Mouse (Mus musculus) lung, adult 2 months (tissue): ENCODE data around the gene Dffa.
"Not testable (repeated sequence)": the region's sequence is repeated elsewhere in the genome, so short reads cannot be mapped to it uniquely, and the experiment has no call there.

Source experiments
- CTCF ChIP-seq: fragments of 200-500 bp; IDR thresholded peaks from 2 replicates; pipeline ENCODE4 v1.5.1; 2011; ENCODE audit warnings: mild to moderate bottlenecking, low read length, control low read depth; ENCODE audit not compliant: insufficient read depth
- POLR2A ChIP-seq: fragments of 200-500 bp; IDR thresholded peaks from 2 replicates; pipeline ENCODE4 v1.6.1; 2011; ENCODE audit warnings: low read depth, mild to moderate bottlenecking, control low read depth, low read length, borderline replicate concordance; ENCODE audit errors: extremely low read depth

- not testable (repeated sequence) for TF ChIP-seq CTCF, POLR2A
These were observed 16.1 kb downstream of the Dffa start for GRCm38 (mm10) chr4:149119978-149120562.
